Mouse (Mus musculus): ENCODE measurements around the gene Neurog3.
A peak's percentile ranks its signal among the peaks of the same experiment; 100 is the strongest.

Neurog3 gene

DNA sequence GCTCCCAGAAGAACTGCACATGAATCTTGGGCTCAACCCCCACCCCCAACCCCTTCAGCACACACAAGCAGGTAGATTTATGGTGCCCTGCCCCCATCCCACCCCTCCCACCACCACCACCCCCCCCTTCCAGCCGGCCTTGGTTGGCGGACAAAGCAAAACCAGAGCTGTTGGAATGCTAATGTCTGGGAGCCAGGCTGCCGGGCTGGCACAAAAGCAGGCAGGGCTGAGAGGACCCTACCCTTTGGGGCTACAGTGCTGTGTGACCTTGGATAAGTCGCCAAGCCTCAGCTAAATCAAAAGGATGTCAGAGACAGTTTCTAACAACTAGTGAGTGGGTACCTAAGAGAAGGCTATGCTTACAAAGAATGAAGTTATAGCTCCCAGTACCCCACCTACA is 4.3 kb downstream of the Neurog3 start:
- no peak for DNase-seq (ENCODE audit: low spot score in 2 of 2)

DNA sequence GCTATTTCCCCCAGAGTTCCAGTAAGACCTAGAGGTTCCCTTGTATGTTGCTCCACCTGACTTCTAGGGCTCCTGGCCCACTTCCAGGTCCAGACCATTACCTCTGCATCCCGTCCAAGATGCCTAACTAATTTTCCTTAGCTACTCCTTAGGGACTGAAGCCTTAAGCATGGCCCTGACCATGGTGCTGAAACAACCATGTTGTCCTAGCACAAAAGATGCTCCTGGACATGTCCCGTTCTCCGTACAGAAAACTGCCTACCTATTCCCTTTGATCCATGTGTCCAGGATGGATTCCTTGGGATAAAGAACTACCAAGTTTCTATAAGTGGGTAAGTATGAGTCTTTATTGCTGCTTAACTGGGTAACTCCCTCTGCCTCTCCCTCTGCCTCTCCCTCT is 5.2 kb downstream of the Neurog3 start:
- DNase-seq (ENCODE audit: low spot score in 2 of 2) = no peak

DNA sequence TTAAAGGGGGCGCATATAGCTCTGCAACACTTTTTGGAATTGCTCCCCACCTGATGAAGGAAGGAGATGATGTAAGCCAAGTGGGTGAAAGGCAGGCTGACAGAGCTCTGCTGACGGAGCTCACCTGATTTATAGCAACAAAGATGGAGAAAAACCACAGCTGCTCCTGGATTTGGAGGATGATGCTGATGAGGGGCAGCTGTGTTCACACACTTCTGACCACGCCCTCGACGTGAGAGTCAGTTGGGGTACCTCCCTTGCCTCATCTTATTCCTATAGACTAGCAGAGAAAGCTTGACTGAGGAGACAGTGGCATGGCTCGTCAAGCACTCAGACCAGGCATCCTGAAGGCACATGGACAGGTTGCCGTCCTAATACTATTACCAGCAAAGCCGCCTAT is 10.9 kb downstream of the Neurog3 start, which contains the start of gene Fam241b:
Gene Fam241b, minus strand, starts transcription at position 101 of the 400 bp plus-strand sequence.
- DNase-seq (ENCODE audit: low spot score in 2 of 2) = no peak

DNA sequence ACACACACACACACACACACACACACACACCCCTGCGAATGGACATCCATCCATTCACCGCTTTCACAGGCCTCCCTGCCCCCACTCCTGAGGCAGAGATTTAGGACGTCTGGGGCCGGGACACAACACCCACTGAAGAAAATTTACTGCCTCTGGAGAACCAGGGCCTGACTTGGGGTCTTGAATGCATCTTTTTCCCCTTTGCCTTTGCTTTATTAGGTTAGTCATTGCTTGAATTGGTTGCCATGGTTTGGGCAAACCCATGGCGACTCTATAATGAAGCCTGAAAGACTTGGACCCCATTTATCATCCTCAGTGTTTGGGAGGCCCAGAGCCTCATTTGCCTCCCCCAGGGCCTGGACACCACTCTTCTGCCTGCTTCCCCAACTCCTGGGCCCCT is 13.1 kb downstream of the Neurog3 start:
- no peak for DNase-seq (ENCODE audit: low spot score in 2 of 2)

DNA sequence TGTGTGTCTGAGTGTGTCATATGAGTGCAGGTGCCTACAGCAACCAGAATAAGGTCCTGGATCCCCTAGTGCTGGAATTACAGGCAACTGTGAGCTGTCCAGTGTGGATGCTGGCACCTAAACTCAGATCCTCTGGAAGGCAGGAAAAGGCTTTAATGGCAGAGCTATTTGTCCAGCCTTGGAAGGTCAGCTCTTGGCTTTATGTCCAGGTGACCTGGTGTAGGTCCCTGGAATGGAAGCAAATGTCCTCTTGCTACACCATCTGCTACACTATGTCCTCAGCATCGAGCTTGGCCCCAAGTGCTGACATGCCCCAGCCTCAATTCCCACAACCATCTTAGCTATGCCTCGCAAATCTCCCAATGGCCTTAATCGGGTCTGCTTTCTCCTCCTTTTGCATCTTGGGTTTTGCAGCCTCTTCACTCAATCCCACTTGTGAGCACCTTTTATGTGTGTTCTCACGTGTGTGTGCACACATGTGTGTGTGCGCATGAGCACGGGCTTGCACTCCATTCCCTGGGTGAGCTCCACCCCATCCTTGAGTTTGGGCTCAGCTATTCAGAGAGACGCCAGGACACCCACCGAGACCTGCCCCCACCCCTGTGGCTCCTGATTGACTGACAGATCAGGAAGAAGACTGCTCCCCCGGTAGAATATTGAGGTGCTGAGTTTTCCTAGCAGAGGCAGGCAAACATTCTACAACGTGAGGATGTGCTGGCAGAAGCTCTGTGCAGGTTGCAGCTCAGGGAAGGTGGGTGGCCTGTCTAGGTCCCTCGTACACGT is 14.8 kb downstream of the Neurog3 start:
- no peak for DNase-seq (ENCODE audit: low spot score in 2 of 2)

DNA sequence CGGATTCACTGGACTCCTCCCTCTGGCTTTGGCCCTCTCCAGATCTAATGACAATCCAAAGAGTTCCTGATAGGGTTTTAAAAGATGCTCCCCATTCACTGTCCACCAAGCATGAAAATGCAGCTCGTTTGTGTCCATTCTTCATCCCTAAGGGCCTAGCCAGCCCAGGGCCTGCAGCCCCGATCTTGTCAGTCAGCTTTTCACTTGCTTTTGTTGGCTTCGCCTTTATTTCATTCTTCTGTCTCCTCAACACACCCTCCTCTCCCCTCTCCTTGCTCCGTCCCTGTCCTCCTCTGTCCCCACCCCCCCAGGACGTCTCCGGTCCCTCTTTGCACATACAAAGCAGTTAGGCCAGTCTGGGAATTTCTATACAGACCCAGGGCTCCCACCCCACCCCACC is 17.0 kb downstream of the Neurog3 start:
- DNase-seq (ENCODE audit: low spot score in 2 of 2) = no peak

DNA sequence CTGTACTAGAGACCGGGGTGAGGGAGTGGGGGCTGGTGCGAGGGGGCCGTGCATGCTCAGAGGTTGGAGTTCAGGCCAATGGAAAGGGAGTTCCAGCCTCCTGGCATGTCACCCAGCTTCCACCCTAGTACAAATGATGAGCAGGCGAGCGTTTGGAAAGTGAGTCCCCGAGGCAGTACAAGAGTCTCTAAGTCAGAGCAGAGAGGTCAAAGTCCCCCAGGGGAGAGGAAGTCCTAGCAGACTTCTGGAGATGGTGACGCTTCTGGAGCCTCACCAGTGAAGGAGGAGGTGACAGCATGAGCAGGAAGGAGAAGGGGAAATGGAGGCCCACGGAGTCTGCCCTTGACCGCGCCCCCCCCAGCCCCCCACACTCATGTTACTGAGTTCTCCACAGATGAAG is 29.5 kb downstream of the Neurog3 start:
- DNase-seq (ENCODE audit: low spot score in 2 of 2) = peak; percentile 3 to 35

DNA sequence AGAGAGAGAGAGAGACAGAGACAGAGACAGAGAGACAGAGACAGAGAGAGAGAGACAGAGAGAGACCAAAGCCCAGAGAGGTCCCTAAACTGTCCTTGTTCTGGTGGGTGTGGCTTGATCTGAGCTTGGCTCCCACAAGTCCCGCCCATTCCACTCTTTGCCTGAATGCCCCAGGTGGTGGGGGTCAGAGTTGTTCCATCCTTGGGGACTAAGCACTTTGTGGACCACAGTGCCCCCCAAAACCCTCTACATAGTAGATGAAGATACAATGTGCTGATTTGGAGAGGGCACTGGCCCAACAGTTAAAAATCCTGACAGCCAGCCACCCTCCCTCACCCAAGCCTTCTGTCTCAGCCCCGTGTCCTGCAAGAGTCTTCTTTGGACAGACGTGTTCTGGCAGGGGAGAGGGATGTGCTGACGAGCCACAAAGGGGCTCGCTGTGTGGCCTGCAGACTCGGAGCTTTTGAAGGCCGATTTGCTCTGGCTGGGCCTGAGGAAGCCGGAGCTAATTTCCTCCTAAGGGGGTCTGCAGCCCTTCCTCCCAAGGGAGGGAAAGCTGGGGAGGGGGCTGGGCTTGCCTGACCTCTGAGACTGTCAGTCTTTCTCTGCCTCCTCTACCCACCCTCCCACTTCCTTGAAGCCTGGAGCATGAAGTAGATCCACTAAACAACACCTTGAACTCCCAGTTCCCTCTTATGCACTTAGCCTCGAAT is 40.1 kb downstream of the Neurog3 start:
- no peak for DNase-seq (ENCODE audit: low spot score in 2 of 2)

DNA sequence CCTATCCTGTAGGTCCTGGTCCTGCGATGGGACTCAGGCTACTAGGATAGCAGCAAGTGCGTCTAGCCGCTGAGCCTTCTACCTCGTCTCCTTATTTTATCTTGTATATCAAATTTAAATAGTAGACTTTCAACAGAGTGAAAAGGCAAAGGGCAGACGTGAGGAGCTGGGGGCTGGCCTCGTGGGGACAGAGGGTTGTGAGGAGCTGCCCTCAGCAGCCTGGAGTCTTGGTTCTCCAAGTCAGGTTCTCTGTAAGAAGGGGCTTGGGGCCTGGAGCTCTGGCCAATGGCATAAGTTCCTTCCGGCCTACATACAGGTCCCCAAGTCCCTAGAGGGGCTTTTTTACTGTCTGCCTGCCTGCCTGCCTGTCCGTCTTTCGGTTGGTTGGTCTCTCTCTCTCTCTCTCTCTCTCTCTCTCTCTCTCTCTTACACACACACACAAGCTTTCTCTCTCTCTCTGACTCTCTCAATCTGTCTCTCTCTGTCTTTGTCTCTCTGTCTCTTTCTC is 41.1 kb downstream of the Neurog3 start:
- DNase-seq (ENCODE audit: low spot score in 2 of 2) = no peak

DNA sequence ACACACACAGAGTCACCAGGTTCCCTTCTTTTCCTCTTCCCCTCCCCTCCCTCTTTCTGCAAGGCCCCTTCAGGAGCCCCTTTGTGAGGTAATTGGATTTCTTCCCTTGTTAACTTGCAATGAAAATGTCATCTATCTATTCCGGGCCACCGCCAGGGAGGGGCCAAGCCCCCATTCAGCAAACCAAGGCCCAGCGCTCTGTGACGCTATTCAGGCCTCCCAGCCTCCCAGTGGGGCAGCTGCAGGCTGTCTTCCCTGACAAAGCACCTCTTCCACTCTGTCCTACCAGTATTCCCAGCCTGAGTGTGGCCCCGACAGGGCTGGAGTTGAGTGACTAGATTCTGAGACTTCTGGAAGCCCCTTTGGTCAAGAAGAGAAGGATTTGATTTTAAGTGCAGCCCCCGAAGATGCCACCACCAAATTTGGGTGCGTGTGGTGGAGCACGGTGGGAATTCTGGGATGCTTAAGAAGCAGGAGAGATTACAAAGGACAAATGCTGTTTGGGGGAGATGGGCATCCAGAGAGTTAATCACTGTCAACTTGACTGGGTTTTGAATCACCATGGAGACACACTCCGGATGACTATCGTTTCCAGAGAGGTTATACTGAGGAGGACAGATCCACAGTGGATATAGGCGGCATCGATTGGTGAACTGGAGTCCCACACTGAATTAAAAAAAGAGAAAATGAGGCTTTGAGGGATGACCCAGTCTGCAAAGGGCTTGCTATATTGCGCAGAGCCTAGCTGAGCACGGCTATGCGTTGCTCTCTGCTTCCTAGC is 41.8 kb downstream of the Neurog3 start:
- DNase-seq (ENCODE audit: low spot score in 2 of 2) = no peak

DNA sequence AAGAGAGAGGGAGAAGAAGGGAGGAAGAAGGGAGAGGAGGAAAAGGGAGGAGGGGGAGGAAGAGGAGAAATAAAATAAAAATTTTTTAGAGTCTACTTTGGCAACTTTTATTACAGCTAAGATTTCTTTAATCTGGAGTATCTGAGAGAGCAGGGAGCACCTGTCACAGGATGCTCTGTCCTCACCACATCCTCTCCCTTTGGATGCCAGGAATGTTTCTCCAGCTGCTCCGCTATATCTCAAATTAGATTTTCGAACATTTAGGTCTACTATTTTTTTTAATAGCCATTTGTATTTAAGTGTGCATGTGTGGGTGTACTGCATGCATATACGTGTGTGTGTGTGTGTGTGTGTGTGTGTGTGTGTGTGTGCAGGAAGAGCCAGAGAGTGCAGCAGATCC is 47.1 kb downstream of the Neurog3 start:
- no peak for DNase-seq (ENCODE audit: low spot score in 2 of 2)

DNA sequence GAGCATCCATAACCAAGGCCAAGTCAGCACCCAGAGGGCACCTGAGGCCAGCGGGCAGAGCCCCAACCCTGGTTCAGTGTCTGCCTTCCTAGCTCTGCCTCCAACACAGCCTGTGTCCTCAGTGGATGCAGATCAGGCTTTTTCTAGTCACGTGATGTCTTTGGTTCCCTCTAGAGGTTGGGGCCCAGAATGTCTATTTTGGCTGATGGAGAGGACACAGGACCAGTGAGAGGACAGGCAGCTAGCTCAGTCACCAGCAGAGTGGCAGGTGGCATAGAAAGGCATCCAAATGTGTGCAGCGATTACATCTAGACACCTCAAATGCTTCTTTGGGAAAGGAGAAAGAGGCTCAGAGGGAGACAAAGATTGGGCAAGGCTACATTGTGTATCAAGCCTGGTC is 48.8 kb downstream of the Neurog3 start:
- no peak for DNase-seq (ENCODE audit: low spot score in 2 of 2)

DNA sequence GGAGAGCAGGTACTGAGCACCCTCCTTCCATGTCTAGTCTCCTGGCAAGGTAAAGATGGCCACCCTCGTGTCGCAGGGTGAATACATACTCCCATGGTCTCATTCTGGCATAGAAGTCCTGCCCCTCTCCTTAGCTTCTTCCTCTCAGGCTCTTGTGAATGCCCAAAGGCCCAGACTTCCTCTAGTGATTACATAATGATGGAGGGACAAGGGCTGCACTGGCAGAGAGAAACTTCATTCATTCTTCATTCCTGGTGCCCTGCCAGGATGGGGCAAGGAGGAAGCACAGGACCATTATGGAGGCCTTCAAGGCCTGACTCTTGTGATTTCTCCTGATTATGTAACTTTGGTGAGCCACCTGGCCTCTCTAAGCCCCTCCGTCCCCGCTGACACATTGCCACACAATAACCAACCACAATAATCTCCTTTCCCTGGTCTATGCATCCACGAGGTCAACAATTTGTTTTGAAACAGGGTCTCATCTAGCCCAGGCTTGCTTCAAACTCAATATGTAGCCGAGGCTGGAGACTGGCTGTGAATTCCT is 49.7 kb downstream of the Neurog3 start:
- no peak for DNase-seq (ENCODE audit: low spot score in 2 of 2)

DNA sequence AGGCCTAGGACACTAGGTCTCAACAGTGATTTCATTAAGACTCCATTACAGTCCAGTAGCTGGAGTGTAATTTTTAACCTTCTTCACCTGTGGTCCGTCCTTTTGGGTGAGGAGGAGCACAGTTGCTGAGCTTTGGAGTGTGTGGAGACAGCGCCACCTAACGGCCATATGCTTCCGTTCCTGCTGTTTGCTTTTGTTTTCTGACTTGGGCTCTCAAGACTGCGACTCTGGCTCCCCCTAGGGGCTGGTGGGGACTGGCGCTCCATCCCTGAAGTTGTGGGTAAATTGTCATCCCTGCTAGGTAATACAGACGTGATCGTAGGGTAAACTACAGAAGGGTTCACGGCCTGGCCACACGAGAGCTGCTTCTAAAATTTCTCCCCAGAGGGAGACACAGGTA is 50.2 kb downstream of the Neurog3 start:
- DNase-seq (ENCODE audit: low spot score in 2 of 2) = peak; percentile 71 to 88

Data from heart, adult 9 months (tissue).